Mouse (Mus musculus) monocyte, adult 2 months (primary cell): ENCODE measurements at regions not wholly inside any gene's neighbourhood (a gene's known extent, or its start where the extent isn't known, plus 50 kb on each side); places are given as distances from the start of the nearest gene placed in this dataset.

Experiments
- DNase-seq, 2 experiments: peaks; one replicate each; pipeline ENCODE4 v3.0.0; 2022; ENCODE audit warnings: low spot score in 2 of 2, low read depth in 1 of 2

GRCm38 (mm10) chr3:144078198-144078935 is 126.7 kb downstream of the Lmo4 start:
- no peak for DNase-seq

GRCm38 (mm10) chr3:144069979-144070540 is 135.0 kb downstream of the Lmo4 start:
- no peak for DNase-seq

- no peak for DNase-seq
Measured at GRCm38 (mm10) chr3:144067016-144067415, 138.0 kb downstream of the Lmo4 start.

- DNase-seq: no peak
Measured at GRCm38 (mm10) chr3:144058106-144058505, 146.9 kb downstream of the Lmo4 start.

- DNase-seq: no peak
Measured at GRCm38 (mm10) chr3:144050341-144050740, 154.7 kb downstream of the Lmo4 start.

- no peak for DNase-seq
Measured at GRCm38 (mm10) chr3:144049270-144049669, 155.8 kb downstream of the Lmo4 start.

GRCm38 (mm10) chr3:144044366-144044765 is 160.7 kb downstream of the Lmo4 start:
- no peak for DNase-seq

GRCm38 (mm10) chr3:144041788-144042187 is 163.2 kb downstream of the Lmo4 start:
- peak; percentile 39 to 54 for DNase-seq

GRCm38 (mm10) chr3:144039498-144039897 is 165.5 kb downstream of the Lmo4 start:
- DNase-seq: peak in 1 of 2 experiments; percentile 11

- no peak for DNase-seq
Measured at GRCm38 (mm10) chr3:144029611-144030010, 175.4 kb downstream of the Lmo4 start.

GRCm38 (mm10) chr3:144029121-144029520 is 175.9 kb downstream of the Lmo4 start:
- no peak for DNase-seq

GRCm38 (mm10) chr3:144027134-144027980 is 177.7 kb downstream of the Lmo4 start:
- no peak for DNase-seq

- DNase-seq: no peak
Measured at GRCm38 (mm10) chr3:144025451-144026125, 179.4 kb downstream of the Lmo4 start.

- no peak for DNase-seq
Measured at GRCm38 (mm10) chr3:144024216-144024615, 180.8 kb downstream of the Lmo4 start.

- DNase-seq: no peak
Measured at GRCm38 (mm10) chr3:144023058-144023457, 182.0 kb downstream of the Lmo4 start.

GRCm38 (mm10) chr3:144021969-144022368 is 183.1 kb downstream of the Lmo4 start:
- no peak for DNase-seq

GRCm38 (mm10) chr3:144020189-144020940 is 184.7 kb downstream of the Lmo4 start:
- DNase-seq: no peak

- DNase-seq: no peak
Measured at GRCm38 (mm10) chr3:144019293-144019692, 185.7 kb downstream of the Lmo4 start.

GRCm38 (mm10) chr3:144018559-144018958 is 186.5 kb downstream of the Lmo4 start:
- DNase-seq: no peak

GRCm38 (mm10) chr3:144015236-144015635 is 189.8 kb downstream of the Lmo4 start:
- DNase-seq: no peak
